Mouse (Mus musculus): ENCODE data around the gene Rasal2. TPM values are rescaled to one million over a fixed set of nuclear protein-coding genes. Genes with fewer than 3 reads are reported as not detected.

Rasal2 gene
- polyA plus RNA-seq, 2 experiments = 0.58 to 1.1 TPM

- H3K9ac ChIP-seq (replicated peaks) = no peak overlapping the region
- H3K27ac ChIP-seq = no peak overlapping the region
- 30% methylated on average over 7 of the region's 7 CpGs for WGBS (ENCODE audit: insufficient replicate concordance)
- H3K4me3 ChIP-seq (ENCODE audit: insufficient read depth in 1 of 2, low read depth in 2 of 2, low read length in 2 of 2) = no peak overlapping the region
- TF ChIP-seq CTCF (IDR thresholded peaks at IDR 0.05; ENCODE audit: low read depth) = no peak
- no peak for TF ChIP-seq EP300 (IDR thresholded peaks at IDR 0.05; ENCODE audit: low read depth)
- H3K27me3 ChIP-seq (ENCODE audit: control insufficient read depth, insufficient read depth, low read length) = no peaks in the 10 kb centered on the region
- H3K36me3 ChIP-seq (replicated peaks; ENCODE audit: control insufficient read depth, insufficient read depth, low read depth) = no peaks in the 10 kb centered on the region
- DNase-seq (ENCODE audit: low read depth in 3 of 3, low spot score in 3 of 3) (no peak), ATAC-seq (ENCODE audit: insufficient read depth) (no peak)
- H3K4me2 ChIP-seq (ENCODE audit: low read depth) = no peak overlapping the region
- no peaks in the 10 kb centered on the region for H3K9me3 ChIP-seq (ENCODE audit: control insufficient read depth, low read length)
- H3K4me1 ChIP-seq (replicated peaks; ENCODE audit: control insufficient read depth in 2 of 2, insufficient read depth in 2 of 2, low read length in 1 of 2) = peaks cover 0 to 4% of the 10 kb centered on the region in 2 experiments; a peak in 2 of 4 replicates
Measured at GRCm38 (mm10) chr1:157417861-157418260, 5.5 kb upstream of the Rasal2 start.

DNA sequence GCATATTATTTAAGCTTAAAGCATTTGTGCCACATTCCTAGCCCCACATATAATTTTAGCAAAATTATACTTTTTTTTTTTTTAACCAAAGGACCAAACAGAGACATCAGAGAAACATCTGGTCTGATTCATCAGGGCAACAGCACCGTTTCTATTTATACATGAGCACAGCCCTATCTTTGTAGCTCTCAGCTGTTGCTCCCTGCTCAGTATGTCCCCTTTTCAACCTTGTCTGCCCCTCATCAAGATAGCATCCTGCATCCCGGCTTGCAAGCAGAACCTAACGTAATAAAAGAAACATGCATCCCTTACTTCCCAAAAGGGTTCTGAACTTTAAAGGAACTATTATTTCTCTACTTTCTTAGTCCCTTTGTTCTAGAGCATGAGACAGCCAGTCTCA is 5.0 kb upstream of the Rasal2 start:
- no peaks in the 10 kb centered on the region for H3K36me3 ChIP-seq (replicated peaks; ENCODE audit: control insufficient read depth, insufficient read depth, low read depth)
- WGBS (ENCODE audit: insufficient replicate concordance) = 36% methylated on average over 3 of the region's 3 CpGs
- no peak overlapping the region for H3K27ac ChIP-seq
- H3K4me3 ChIP-seq (ENCODE audit: insufficient read depth in 1 of 2, low read depth in 2 of 2, low read length in 2 of 2) = no peak overlapping the region
- no peak overlapping the region for H3K4me2 ChIP-seq (ENCODE audit: low read depth)
- DNase-seq (ENCODE audit: low read depth in 3 of 3, low spot score in 3 of 3) = no peak
- no peaks in the 10 kb centered on the region for H3K27me3 ChIP-seq (ENCODE audit: control insufficient read depth, insufficient read depth, low read length)
- TF ChIP-seq CTCF (IDR thresholded peaks at IDR 0.05; ENCODE audit: low read depth) = no peak
- peaks cover 0 to 4% of the 10 kb centered on the region in 2 experiments; a peak in 2 of 4 replicates for H3K4me1 ChIP-seq (replicated peaks; ENCODE audit: control insufficient read depth in 2 of 2, insufficient read depth in 2 of 2, low read length in 1 of 2)
- ATAC-seq (ENCODE audit: insufficient read depth) = no peak
- no peak overlapping the region for H3K9ac ChIP-seq (replicated peaks)
- no peaks in the 10 kb centered on the region for H3K9me3 ChIP-seq (ENCODE audit: control insufficient read depth, low read length)

DNA sequence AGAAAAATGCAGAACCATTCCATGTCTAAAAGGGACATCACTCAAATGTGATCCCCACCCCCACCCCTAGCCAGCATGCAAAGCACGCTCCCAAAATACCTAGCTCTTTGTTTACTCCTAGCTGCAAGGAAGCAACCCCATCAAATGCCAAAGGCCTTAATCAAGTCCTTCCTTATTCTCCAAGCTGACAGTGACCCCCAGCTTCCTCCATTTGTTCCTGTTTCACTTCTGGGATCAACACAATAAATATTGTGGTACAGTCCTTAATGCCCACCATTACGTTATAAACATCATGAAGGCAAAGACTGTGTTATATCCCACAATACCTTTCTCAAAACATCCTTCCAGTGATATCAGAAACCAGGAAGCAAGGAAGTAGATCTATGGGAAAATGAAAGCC is 4.2 kb upstream of the Rasal2 start:
- Histone ChIP-seq H3K4me1 (replicated peaks; ENCODE audit: control insufficient read depth in 2 of 2, insufficient read depth in 2 of 2, low read length in 1 of 2) (peaks cover 0 to 4% of the 10 kb centered on the region in 2 experiments; a peak in 2 of 4 replicates), H3K9ac (replicated peaks) (no peak overlapping the region), H3K27ac (no peak overlapping the region), H3K9me3 (ENCODE audit: control insufficient read depth, low read length) (no peaks in the 10 kb centered on the region), H3K4me3 (ENCODE audit: insufficient read depth in 1 of 2, low read depth in 2 of 2, low read length in 2 of 2) (no peak overlapping the region), H3K36me3 (replicated peaks; ENCODE audit: control insufficient read depth, insufficient read depth, low read depth) (no peaks in the 10 kb centered on the region), H3K27me3 (ENCODE audit: control insufficient read depth, insufficient read depth, low read length) (no peaks in the 10 kb centered on the region), H3K4me2 (ENCODE audit: low read depth) (no peak overlapping the region)
- DNase-seq (ENCODE audit: low read depth in 3 of 3, low spot score in 3 of 3) = no peak
- no peak for ATAC-seq (ENCODE audit: insufficient read depth)
- TF ChIP-seq EP300 (IDR thresholded peaks at IDR 0.05; ENCODE audit: low read depth) (no peak), CTCF (IDR thresholded peaks at IDR 0.05; ENCODE audit: low read depth) (no peak)
- WGBS (ENCODE audit: insufficient replicate concordance) = 77% methylated on average over 2 of the region's 2 CpGs

DNA sequence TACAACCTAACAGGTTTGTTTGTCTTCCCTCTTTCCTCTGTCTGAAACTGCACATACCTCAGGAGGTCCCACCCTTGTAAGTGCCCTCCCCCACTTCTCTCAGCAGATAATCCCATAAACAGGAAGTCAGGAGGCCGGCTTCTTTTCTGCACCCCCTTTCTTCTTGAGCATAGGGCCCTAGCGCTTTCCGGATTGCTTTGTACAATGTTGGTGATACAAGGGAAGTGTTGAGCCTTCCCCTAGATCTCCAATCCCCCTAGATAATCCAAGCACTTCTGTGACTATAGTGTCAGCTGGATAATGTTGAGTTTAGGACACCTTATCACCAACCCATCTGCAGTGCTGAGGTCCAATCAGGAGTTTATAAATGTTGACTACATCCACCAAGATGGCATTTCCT is 3.4 kb upstream of the Rasal2 start:
- DNase-seq (ENCODE audit: low read depth in 3 of 3, low spot score in 3 of 3) (no peak), ATAC-seq (ENCODE audit: insufficient read depth) (no peak)
- no peaks in the 10 kb centered on the region for H3K9me3 ChIP-seq (ENCODE audit: control insufficient read depth, low read length)
- H3K4me3 ChIP-seq (ENCODE audit: insufficient read depth in 1 of 2, low read depth in 2 of 2, low read length in 2 of 2) = no peak overlapping the region
- H3K27ac ChIP-seq = no peak overlapping the region
- TF ChIP-seq CTCF (IDR thresholded peaks at IDR 0.05; ENCODE audit: low read depth) (no peak), EP300 (IDR thresholded peaks at IDR 0.05; ENCODE audit: low read depth) (no peak)
- no peaks in the 10 kb centered on the region for H3K27me3 ChIP-seq (ENCODE audit: control insufficient read depth, insufficient read depth, low read length)
- H3K36me3 ChIP-seq (replicated peaks; ENCODE audit: control insufficient read depth, insufficient read depth, low read depth) = no peaks in the 10 kb centered on the region
- H3K4me1 ChIP-seq (replicated peaks; ENCODE audit: control insufficient read depth in 2 of 2, insufficient read depth in 2 of 2, low read length in 1 of 2) = peaks cover 0 to 4% of the 10 kb centered on the region in 2 experiments; a peak in 2 of 4 replicates
- no peak overlapping the region for H3K9ac ChIP-seq (replicated peaks)
- H3K4me2 ChIP-seq (ENCODE audit: low read depth) = no peak overlapping the region
- WGBS (ENCODE audit: insufficient replicate concordance) = 33% methylated on average over 3 of the region's 3 CpGs

GRCm38 (mm10) chr1:157411711-157412380 is 549 bp downstream of the Rasal2 start:
- H3K27me3 ChIP-seq (ENCODE audit: control insufficient read depth, insufficient read depth, low read length) = no peaks in the 10 kb centered on the region
- DNase-seq (ENCODE audit: low read depth in 3 of 3, low spot score in 3 of 3) = no peak
- peak overlapping the region; percentile 67 for H3K9ac ChIP-seq (replicated peaks)
- no peak overlapping the region for H3K27ac ChIP-seq
- peak; percentile 75 for ATAC-seq (ENCODE audit: insufficient read depth)
- H3K36me3 ChIP-seq (replicated peaks; ENCODE audit: control insufficient read depth, insufficient read depth, low read depth) = no peaks in the 10 kb centered on the region
- TF ChIP-seq EP300 (IDR thresholded peaks at IDR 0.05; ENCODE audit: low read depth) (no peak), CTCF (IDR thresholded peaks at IDR 0.05; ENCODE audit: low read depth) (0 out of 2 replicates have a peak, but pooled peaks have one; percentile 16)
- under 1% methylated on average over 68 of the region's 85 CpGs for WGBS (ENCODE audit: insufficient replicate concordance)
- H3K9me3 ChIP-seq (ENCODE audit: control insufficient read depth, low read length) = no peaks in the 10 kb centered on the region
- peak overlapping the region; percentile 77 to 78 for H3K4me3 ChIP-seq (ENCODE audit: insufficient read depth in 1 of 2, low read depth in 2 of 2, low read length in 2 of 2)
- H3K4me2 ChIP-seq (ENCODE audit: low read depth) = peak overlapping the region; percentile 86
- H3K4me1 ChIP-seq (replicated peaks; ENCODE audit: control insufficient read depth in 2 of 2, insufficient read depth in 2 of 2, low read length in 1 of 2) = peaks cover 0 to 4% of the 10 kb centered on the region in 2 experiments; a peak in 2 of 4 replicates
